Comparison of ENCODE assay signal across 1 mouse cellular context in the genomic region with DNA sequence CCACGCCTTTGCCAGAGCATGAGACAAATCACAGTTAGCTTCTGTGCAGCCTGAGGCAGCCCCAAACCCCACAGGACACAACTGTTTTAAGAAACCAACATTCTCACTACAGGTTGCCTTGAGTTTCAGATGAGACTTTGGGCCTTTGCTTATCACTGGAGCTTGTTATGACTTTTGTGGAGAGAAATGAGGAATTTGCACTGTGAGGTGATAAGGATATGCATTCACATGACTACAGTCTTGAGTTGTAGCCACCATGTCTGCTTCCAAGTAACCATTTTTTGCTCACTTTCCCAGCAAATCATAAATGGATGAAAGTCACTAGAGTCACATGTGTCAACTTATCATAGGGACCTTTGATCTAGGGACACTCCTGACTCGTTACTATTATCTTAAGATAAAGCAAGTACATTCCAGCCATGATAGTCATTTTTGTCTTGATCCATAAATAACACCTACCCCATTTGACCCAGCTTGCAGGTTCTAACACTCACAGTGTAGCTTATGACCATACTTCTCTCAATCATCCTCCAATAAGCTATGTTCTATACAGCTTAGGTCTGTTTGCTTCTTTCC.
TF ChIP-seq lines count a peak whose summit lies in the region.

No protein-coding gene starts in this region.

TF ChIP-seq in MEL, 35 proteins besides CTCF, POLR2A, EP300 and RAD21:
- 0 out of 2 replicates have a peak, but pooled peaks have one; percentile 29 for TF ChIP-seq TBP (IDR thresholded peaks at IDR 0.05; ENCODE audit: low read depth, low read length)
- no peak for TF ChIP-seq USF2 (IDR thresholded peaks at IDR 0.05; ENCODE audit: borderline replicate concordance in 1 of 2, insufficient read depth in 1 of 2, low read depth in 1 of 2, low read length in 2 of 2)
- no peak for TF ChIP-seq ZKSCAN1 (IDR thresholded peaks at IDR 0.05; ENCODE audit: low read depth, low read length)
- TF ChIP-seq ETS1 (IDR thresholded peaks at IDR 0.05; ENCODE audit: low read depth, low read length) = peak; percentile 73
- no peak for TF ChIP-seq SMC3 (IDR thresholded peaks at IDR 0.05; ENCODE audit: low read depth, low read length)
- TF ChIP-seq MAZ (IDR thresholded peaks at IDR 0.05; ENCODE audit: low read depth, low read length) = no peak
- no peak for TF ChIP-seq GABPA (IDR thresholded peaks at IDR 0.05; ENCODE audit: low read depth, low read length)
- peak; percentile 83 for TF ChIP-seq GATA1 (IDR thresholded peaks at IDR 0.05; ENCODE audit: low read depth, low read length)
- no peak for TF ChIP-seq MYC (IDR thresholded peaks at IDR 0.05; ENCODE audit: low read depth, low read length)
- TF ChIP-seq ZMIZ1 (IDR thresholded peaks at IDR 0.05; ENCODE audit: low read depth, low read length) = no peak
- 0 out of 2 replicates have a peak, but pooled peaks have one; percentile 3 for TF ChIP-seq TAL1 (IDR thresholded peaks at IDR 0.05; ENCODE audit: low read length)
- no peak for TF ChIP-seq MAX (IDR thresholded peaks at IDR 0.05; ENCODE audit: low read length)
- TF ChIP-seq BHLHE40 (IDR thresholded peaks at IDR 0.05; ENCODE audit: borderline replicate concordance, low read depth, low read length) = peak; percentile 90
- no peak for TF ChIP-seq POLR2AphosphoS2 (IDR thresholded peaks at IDR 0.05; ENCODE audit: low read length)
- TF ChIP-seq CHD1 (IDR thresholded peaks at IDR 0.05; ENCODE audit: low read depth, low read length) = no peak
- TF ChIP-seq MYB (IDR thresholded peaks at IDR 0.05; ENCODE audit: low read depth, low read length) = no peak
- TF ChIP-seq ELF1 (IDR thresholded peaks at IDR 0.05; ENCODE audit: low read depth, low read length) = no peak
- TF ChIP-seq JUND (IDR thresholded peaks at IDR 0.05; ENCODE audit: low read depth, low read length) = no peak
- no peak for TF ChIP-seq E2F4 (IDR thresholded peaks at IDR 0.05; ENCODE audit: borderline replicate concordance, low read depth, low read length)
- TF ChIP-seq SIN3A (IDR thresholded peaks at IDR 0.05; ENCODE audit: low read length) = peak; percentile 75
- TF ChIP-seq MAFK (IDR thresholded peaks at IDR 0.05; ENCODE audit: borderline replicate concordance, low read depth, low read length) = no peak
- TF ChIP-seq TCF12 (IDR thresholded peaks at IDR 0.05; ENCODE audit: low read depth, low read length) = peak; percentile 44; the same call in 1 of the 2 replicates
- TF ChIP-seq KAT2A (conservative IDR thresholded peaks at IDR 0.05; ENCODE audit: low read depth, low read length) = no peak
- no peak for TF ChIP-seq NELFE (IDR thresholded peaks at IDR 0.05; ENCODE audit: low read depth, low read length)
- TF ChIP-seq MEF2A (IDR thresholded peaks at IDR 0.05; ENCODE audit: extremely low read depth, insufficient replicate concordance, low read depth, low read length, poor library complexity, severe bottlenecking) = no peak
- no peak for TF ChIP-seq ZC3H11A (IDR thresholded peaks at IDR 0.05; ENCODE audit: low read depth, low read length)
- TF ChIP-seq HCFC1 (IDR thresholded peaks at IDR 0.05; ENCODE audit: low read depth, low read length) = no peak
- TF ChIP-seq MXI1 (IDR thresholded peaks at IDR 0.05; ENCODE audit: low read depth, low read length) = no peak; the same call in 1 of the 2 replicates
- no peak; the same call in 1 of the 2 replicates for TF ChIP-seq RCOR1 (IDR thresholded peaks at IDR 0.05; ENCODE audit: low read depth, low read length)
- no peak for TF ChIP-seq ZNF384 (IDR thresholded peaks at IDR 0.05; ENCODE audit: low read depth, low read length)
- TF ChIP-seq NRF1 (IDR thresholded peaks at IDR 0.05; ENCODE audit: insufficient read depth, low read depth, low read length, poor library complexity, severe bottlenecking) = no peak
- TF ChIP-seq USF1 (IDR thresholded peaks at IDR 0.05; ENCODE audit: low read depth, low read length) = peak; percentile 77
- TF ChIP-seq UBTF (IDR thresholded peaks at IDR 0.05; ENCODE audit: borderline replicate concordance, insufficient read depth, low read depth, low read length) = no peak
- no peak for TF ChIP-seq POLR2AphosphoS5 (IDR thresholded peaks at IDR 0.05; ENCODE audit: borderline replicate concordance, low read depth, low read length)
- TF ChIP-seq CHD2 (IDR thresholded peaks at IDR 0.05; ENCODE audit: low read length) = no peak; the same call in 1 of the 2 replicates
